Comparison of ENCODE assay signal across 17 mouse cellular contexts in the genomic region with DNA sequence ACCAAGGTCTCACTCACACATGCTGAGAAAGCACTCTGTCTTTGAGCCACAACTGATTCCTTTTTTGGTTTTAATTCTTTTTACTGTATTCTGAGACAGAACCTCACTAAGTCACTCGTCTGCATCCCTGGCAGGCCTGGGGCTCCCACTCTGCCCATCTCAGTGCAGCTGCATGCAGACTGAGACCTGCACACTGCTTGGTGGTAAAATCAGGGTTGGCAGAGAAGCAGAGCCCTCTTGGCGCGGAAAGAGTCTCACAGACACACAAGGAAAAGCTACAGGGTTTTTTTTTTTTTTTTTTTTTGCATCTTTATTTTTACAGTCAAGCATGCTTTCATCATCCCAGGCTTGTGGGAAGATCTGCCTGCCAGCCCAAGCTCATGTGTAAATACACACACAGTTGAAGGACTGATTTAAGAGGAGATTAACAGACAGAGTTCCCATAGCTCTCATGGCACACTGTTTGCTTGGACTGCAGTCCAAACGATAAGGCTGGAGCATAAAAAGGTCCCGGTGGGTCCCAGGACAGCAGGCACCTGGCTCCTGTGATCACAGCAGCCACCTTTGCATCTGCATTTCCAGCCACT. TPM values are rescaled to one million over a fixed set of nuclear protein-coding genes. Genes with fewer than 3 reads are reported as not detected.
DNase-seq lines count a peak whose midpoint lies in the region; ATAC-seq lines count a peak whose summit lies in the region.
"Had no signal": no experiment of that assay in that cellular context is flagged by ENCODE, and none has a peak within 500 bp of the region (broad histone marks: within the 10 kb centered on the region; RNA-seq: fewer than 3 reads in every experiment).

A gene (plus strand): TSS at position 443 of the 587 bp plus-strand sequence.

- H3K9me3 ChIP-seq in forebrain, embryonic 16.5 days (ENCODE audit: control insufficient read depth, low read length): no peaks in the 10 kb centered on the region
- H3K9me3 ChIP-seq in liver, embryonic 16.5 days (replicated peaks; ENCODE audit: control insufficient read depth, low read length): no peaks in the 10 kb centered on the region
- H3K9me3 ChIP-seq in hindbrain, embryonic 12.5 days (replicated peaks): no peaks in the 10 kb centered on the region
- H3K9me3 ChIP-seq: hindbrain, embryonic 10.5 days had no signal

- peak; percentile 19 to 34 for DNase-seq in left cerebral cortex, postnatal 14 days (ENCODE audit: low spot score in 2 of 2)
- no peak for DNase-seq in left cerebral cortex, adult 8-10 months (ENCODE audit: low spot score in 2 of 2)
- DNase-seq in adipocyte (ENCODE audit: low spot score): peak; percentile 24
- no peak for DNase-seq in kidney, postnatal 25 days
- no peak for DNase-seq in ovary, postnatal 14 days (ENCODE audit: low spot score)
- DNase-seq: adrenal gland, postnatal 25 days; cerebellum, adult 9-11 months; heart, adult 18-20 months had no signal

- H3K4me1 ChIP-seq in forebrain, embryonic 16.5 days (replicated peaks; ENCODE audit: control insufficient read depth, insufficient read depth, low read length): no peaks in the 10 kb centered on the region
- no peaks in the 10 kb centered on the region; the same call in 1 of the 2 replicates for H3K4me1 ChIP-seq in liver, embryonic 16.5 days (ENCODE audit: control insufficient read depth, low read depth, low read length)
- no peaks in the 10 kb centered on the region for H3K4me1 ChIP-seq in hindbrain, embryonic 12.5 days
- H3K4me1 ChIP-seq: hindbrain, embryonic 10.5 days; neural tube, embryonic 12.5 days had no signal

- ATAC-seq in forebrain, embryonic 16.5 days: peak; percentile 78
- peak; percentile 54 for ATAC-seq in liver, embryonic 16.5 days (ENCODE audit: low read depth)
- ATAC-seq in hindbrain, embryonic 12.5 days (ENCODE audit: low FRiP score): no peak
- ATAC-seq: Patski had no signal

- WGBS in forebrain, embryonic 16.5 days: 51% methylated on average over 5 of the region's 5 CpGs
- WGBS in liver, embryonic 16.5 days (ENCODE audit: insufficient replicate concordance): 39% methylated on average over 5 of the region's 5 CpGs
- 60% methylated on average over 5 of the region's 5 CpGs for WGBS in hindbrain, embryonic 12.5 days

- H3K9ac ChIP-seq in forebrain, embryonic 16.5 days (replicated peaks; ENCODE audit: low read depth, low read length): no peak within 1 kb of the TSS
- H3K9ac ChIP-seq in liver, embryonic 16.5 days (ENCODE audit: low read depth, low read length): no peak within 1 kb of the TSS
- no peak within 1 kb of the TSS for H3K9ac ChIP-seq in hindbrain, embryonic 12.5 days
- H3K9ac ChIP-seq: neural tube, embryonic 12.5 days had no signal

- H3K27ac ChIP-seq in forebrain, embryonic 16.5 days (ENCODE audit: low read length): peak within 1 kb of the TSS; percentile 46
- no peak within 1 kb of the TSS for H3K27ac ChIP-seq in liver, embryonic 16.5 days (ENCODE audit: low read length)
- no peak within 1 kb of the TSS for H3K27ac ChIP-seq in hindbrain, embryonic 12.5 days
- H3K27ac ChIP-seq: hindbrain, embryonic 10.5 days; neural tube, embryonic 12.5 days had no signal

- intact Hi-C loops in left cerebral cortex, postnatal 14 days (cut with DNase I): no loop called here

- no peaks in the 10 kb centered on the region for H3K27me3 ChIP-seq in forebrain, embryonic 16.5 days (replicated peaks; ENCODE audit: control insufficient read depth, insufficient read depth, low read length)
- H3K27me3 ChIP-seq in liver, embryonic 16.5 days (ENCODE audit: control insufficient read depth, insufficient read depth, low read depth, low read length): no peaks in the 10 kb centered on the region
- H3K27me3 ChIP-seq in hindbrain, embryonic 12.5 days: no peaks in the 10 kb centered on the region
- H3K27me3 ChIP-seq: neural tube, embryonic 12.5 days had no signal

- H3K36me3 ChIP-seq in forebrain, embryonic 16.5 days (ENCODE audit: control insufficient read depth, insufficient read depth): no peaks in the 10 kb centered on the region
- no peaks in the 10 kb centered on the region for H3K36me3 ChIP-seq in liver, embryonic 16.5 days (ENCODE audit: control insufficient read depth, insufficient read depth)
- no peaks in the 10 kb centered on the region for H3K36me3 ChIP-seq in hindbrain, embryonic 12.5 days
- H3K36me3 ChIP-seq: hindbrain, embryonic 10.5 days; neural tube, embryonic 12.5 days had no signal

- no peak within 1 kb of the TSS for H3K4me3 ChIP-seq in forebrain, embryonic 16.5 days (replicated peaks; ENCODE audit: low read length)
- H3K4me3 ChIP-seq in liver, embryonic 16.5 days (ENCODE audit: low read depth, low read length): no peak within 1 kb of the TSS
- H3K4me3 ChIP-seq in hindbrain, embryonic 12.5 days: no peak within 1 kb of the TSS
- H3K4me3 ChIP-seq: erythroblast, embryonic 14.5 days; hindbrain, embryonic 10.5 days; neural tube, embryonic 12.5 days had no signal

- H3K4me2 ChIP-seq in forebrain, embryonic 16.5 days (ENCODE audit: low read length): no peak within 1 kb of the TSS
- H3K4me2 ChIP-seq in liver, embryonic 16.5 days (ENCODE audit: low read depth, low read length): no peak within 1 kb of the TSS
- H3K4me2 ChIP-seq in hindbrain, embryonic 12.5 days (replicated peaks): no peak within 1 kb of the TSS
- H3K4me2 ChIP-seq: neural tube, embryonic 12.5 days had no signal

RNA-seq across cellular contexts. Expression of the gene that starts here (rescaled TPM):
- total RNA-seq in left cerebral cortex, postnatal 14 days (2021): not detected
- not detected for total RNA-seq in left cerebral cortex, adult 8-10 months (2022)
- polyA plus RNA-seq in forebrain, embryonic 16.5 days (2015; fragmentation: Nextera tagmentation; extraction: Ambion mirVana): 0.67 and 0.72 TPM in 2 replicates
- 38.6 and 79.9 TPM in 2 replicates for polyA plus RNA-seq in liver, embryonic 16.5 days (2015; fragmentation: Nextera tagmentation; extraction: Ambion mirVana)
- not detected in 2 replicates for polyA plus RNA-seq in hindbrain, embryonic 12.5 days (2016; fragmentation: Nextera tagmentation; extraction: Ambion mirVana)
- total RNA-seq: adrenal gland, postnatal 25 days; left cerebral cortex, adult 18-20 months; megakaryocyte progenitor cell, adult 5-6 weeks had no signal
- polyA plus RNA-seq: erythroblast, embryonic 14.5 days; hindbrain, embryonic 10.5 days; neural tube, embryonic 12.5 days; Patski had no signal

Comparison
In these comparisons a context has a peak if more than half of its experiments do, and no peak if none do; other contexts are left out.
1. RNA of the gene that starts here (polyA plus RNA-seq): 38.6 to 79.9 TPM in liver, embryonic 16.5 days; 0.67 to 0.72 TPM in forebrain, embryonic 16.5 days and not detected in hindbrain, embryonic 12.5 days; every median in the first group is over 10 times any median in the second.
2. Peak in DNase-seq in left cerebral cortex, postnatal 14 days; RNA of the gene not detected or under 1 TPM.
3. Peak in ATAC-seq and H3K27ac ChIP-seq in forebrain, embryonic 16.5 days; RNA of the gene not detected or under 1 TPM.